Mouse (Mus musculus) brain, embryonic 14.5 days (tissue): ENCODE measurements at regions not wholly inside any gene's neighbourhood (a gene's known extent, or its start where the extent isn't known, plus 50 kb on each side); places are given as distances from the start of the nearest gene placed in this dataset.

Experiments used
- CTCF ChIP-seq: fragments of 200-500 bp; IDR thresholded peaks from 2 replicates; pipeline ENCODE4 v1.5.1; 2012; ENCODE audit warnings: inconsistent platforms, mild to moderate bottlenecking, moderate library complexity, borderline replicate concordance; ENCODE audit not compliant: insufficient read depth, insufficient read length; ENCODE audit errors: extremely low read depth
- POLR2A ChIP-seq: fragments of 200-500 bp; IDR thresholded peaks from 2 replicates; pipeline ENCODE4 v1.6.1; 2012; ENCODE audit warnings: mild to moderate bottlenecking, inconsistent platforms, borderline replicate concordance; ENCODE audit not compliant: poor library complexity, insufficient read depth, insufficient read length, severe bottlenecking; ENCODE audit errors: extremely low read depth

DNA sequence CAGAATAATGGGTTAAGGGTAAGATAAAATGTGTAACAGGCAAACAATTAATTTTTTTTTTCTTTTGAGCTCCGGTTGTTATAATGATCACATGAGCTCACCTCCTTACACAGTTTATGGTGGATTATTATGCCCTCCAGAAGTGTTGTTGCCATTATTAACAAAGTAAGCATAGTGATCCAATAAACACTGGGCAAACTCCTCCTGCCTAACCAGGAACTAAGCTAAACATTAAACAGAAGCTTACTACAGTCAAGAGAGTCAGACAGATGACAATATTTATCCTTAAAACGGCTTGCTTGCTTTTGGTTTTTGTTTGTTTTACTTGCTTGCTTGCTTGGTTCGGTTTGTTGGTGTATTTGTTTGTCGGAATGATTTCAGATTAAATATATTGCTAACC, 153.3 kb upstream of the Tmc1 start:
- TF ChIP-seq CTCF = no peak
- TF ChIP-seq POLR2A = no peak
